Mouse (Mus musculus) liver, embryonic 14.5 days (tissue): ENCODE measurements at regions not wholly inside any gene's neighbourhood (a gene's known extent, or its start where the extent isn't known, plus 50 kb on each side); places are given as distances from the start of the nearest gene placed in this dataset.

ENCODE experiments used
- ATAC-seq: fragments of 200-750 bp; cut with Nextera tagmentation; 2 replicates; pipeline ENCODE4 v1.8.0; 2017; ENCODE audit warnings: moderate number of reproducible peaks, mild to moderate bottlenecking, moderate library complexity; ENCODE audit not compliant: insufficient read depth
- DNase-seq, 3 experiments: peaks; one replicate each; pipeline ENCODE4 v3.0.0-alpha.2; 2012 to 2013; ENCODE audit warnings: low read depth in 3 of 3, low spot score in 3 of 3
- H3K27ac ChIP-seq: fragments of 300-500 bp; sonication (generic); 2 replicates; pipeline ENCODE4 v1.5.1; 2014; ENCODE audit warnings: moderate library complexity, mild to moderate bottlenecking, control low read depth, inconsistent platforms
- H3K27me3 ChIP-seq: fragments of 300-500 bp; sonication (generic); 2 replicates; pipeline ENCODE4 v1.6.1; 2014; ENCODE audit warnings: mild to moderate bottlenecking, low read length, moderate library complexity; ENCODE audit not compliant: control insufficient read depth, insufficient read depth
- H3K36me3 ChIP-seq: fragments of 300-500 bp; sonication (generic); replicated peaks from 2 replicates; pipeline ENCODE4 v1.6.1; 2014; ENCODE audit warnings: low read depth; ENCODE audit not compliant: control insufficient read depth, insufficient read depth
- H3K4me1 ChIP-seq, 2 experiments: fragments of 200-500 bp in 1 of 2; fragments of 300-500 bp in 1 of 2; sonication (generic) in 1 of 2; replicated peaks; 2 replicates each; pipeline ENCODE4 v1.6.1; 2012 to 2014; ENCODE audit warnings: antibody characterized with exemption in 1 of 2, inconsistent platforms in 1 of 2, low read length in 1 of 2; ENCODE audit not compliant: control insufficient read depth in 2 of 2, insufficient read depth in 2 of 2
- H3K4me2 ChIP-seq: fragments of 300-500 bp; sonication (generic); 2 replicates; pipeline ENCODE4 v1.6.1; 2014; ENCODE audit warnings: low read depth, mild to moderate bottlenecking, control low read depth, moderate library complexity
- H3K4me3 ChIP-seq, 2 experiments: fragments of 200-500 bp in 1 of 2; fragments of 300-500 bp in 1 of 2; sonication (generic) in 1 of 2; 2 replicates each; pipeline ENCODE4 v1.5.1; 2012 to 2014; ENCODE audit warnings: low read depth in 2 of 2, low read length in 2 of 2, mild to moderate bottlenecking in 2 of 2, control low read depth in 1 of 2, inconsistent platforms in 1 of 2, moderate library complexity in 1 of 2; ENCODE audit not compliant: insufficient read depth in 1 of 2
- H3K9ac ChIP-seq: fragments of 300-500 bp; sonication (generic); replicated peaks from 2 replicates; pipeline ENCODE4 v1.6.1; 2014; ENCODE audit warnings: mild to moderate bottlenecking, control low read depth, moderate library complexity
- H3K9me3 ChIP-seq: fragments of 300-500 bp; sonication (generic); 2 replicates; pipeline ENCODE4 v1.6.1; 2016; ENCODE audit warnings: low read length, mixed read lengths; ENCODE audit not compliant: control insufficient read depth
- CTCF ChIP-seq: IDR thresholded peaks from 2 replicates; pipeline ENCODE4 v1.5.1; 2016; ENCODE audit warnings: antibody characterized with exemption, low read depth, control low read depth
- EP300 ChIP-seq: IDR thresholded peaks from 2 replicates; pipeline ENCODE4 v1.6.1; 2016; ENCODE audit warnings: antibody characterized with exemption, low read depth
- whole genome bisulfite sequencing: fragments of 180-500 bp; shearing (Covaris S2); extraction: QIAGEN DNeasy Blood & Tissue Kit; methylation state at CpG from one replicate; pipeline ENCODE4 v1.1.7; 2014; ENCODE audit not compliant: insufficient replicate concordance; 5-methylcytosine and 5-hydroxymethylcytosine counted together

- Histone ChIP-seq H3K27me3 (no peaks in the 10 kb centered on the region), H3K27ac (no peak overlapping the region), H3K36me3 (no peaks in the 10 kb centered on the region), H3K4me1 (no peaks in the 10 kb centered on the region), H3K4me3 (no peak overlapping the region), H3K9me3 (no peaks in the 10 kb centered on the region), H3K4me2 (no peak overlapping the region), H3K9ac (no peak overlapping the region)
- no peak for ATAC-seq
- no peak for TF ChIP-seq EP300
- no peak for TF ChIP-seq CTCF
- WGBS, result 34% methylated on average over 3 of the region's 3 CpGs
- DNase-seq, result no peak
These were observed 141.4 kb downstream of the Pdcd6ip start for GRCm38 (mm10) chr9:113566620-113567019.

DNA sequence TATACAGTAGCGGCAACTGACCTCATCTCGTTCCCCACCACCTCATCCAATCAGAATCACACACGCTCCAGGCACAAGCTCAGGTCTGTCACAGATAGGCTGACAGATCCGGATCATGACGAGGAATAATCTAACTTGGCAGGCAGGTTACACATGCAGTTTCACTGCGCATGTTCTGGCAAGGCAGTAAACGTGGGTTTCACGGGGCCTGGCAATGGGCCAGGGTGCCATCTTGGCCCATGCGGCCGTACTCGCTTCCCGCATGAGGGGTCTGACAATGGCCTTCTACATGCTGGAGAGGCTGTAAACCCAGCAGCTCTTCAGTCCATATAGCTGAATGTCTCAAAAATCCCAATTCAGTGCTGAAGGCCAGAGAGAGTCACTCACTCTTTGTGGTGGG lies 154.1 kb downstream of the Pdcd6ip start:
- H3K27ac ChIP-seq, result no peak overlapping the region
- H3K27me3 ChIP-seq, result no peaks in the 10 kb centered on the region
- no peaks in the 10 kb centered on the region for H3K36me3 ChIP-seq
- H3K9ac ChIP-seq, result no peak overlapping the region
- H3K4me2 ChIP-seq, result no peak overlapping the region
- WGBS, result 77% methylated on average over 12 of the region's 12 CpGs
- DNase-seq, result no peak
- no peaks in the 10 kb centered on the region for H3K4me1 ChIP-seq
- no peak overlapping the region for H3K4me3 ChIP-seq
- no peaks in the 10 kb centered on the region for H3K9me3 ChIP-seq
- no peak for TF ChIP-seq CTCF
- ATAC-seq, result no peak

- H3K27me3 ChIP-seq, result no peaks in the 10 kb centered on the region
- no peaks in the 10 kb centered on the region for H3K9me3 ChIP-seq
- DNase-seq (no peak), ATAC-seq (no peak)
- no peak overlapping the region for H3K27ac ChIP-seq
- no peak overlapping the region for H3K4me3 ChIP-seq
- no peak for TF ChIP-seq EP300
- TF ChIP-seq CTCF, result no peak
- 60% methylated on average over 3 of the region's 3 CpGs for WGBS
- H3K36me3 ChIP-seq, result no peaks in the 10 kb centered on the region
- H3K4me2 ChIP-seq, result no peak overlapping the region
- no peaks in the 10 kb centered on the region for H3K4me1 ChIP-seq
- H3K9ac ChIP-seq, result no peak overlapping the region
These were observed 160.6 kb downstream of the Pdcd6ip start for GRCm38 (mm10) chr9:113547458-113547857.

- TF ChIP-seq EP300 (no peak), CTCF (peak; percentile 55)
- H3K4me2 ChIP-seq, result no peak overlapping the region
- no peaks in the 10 kb centered on the region for H3K9me3 ChIP-seq
- 69% methylated on average over 2 of the region's 2 CpGs for WGBS
- no peaks in the 10 kb centered on the region for H3K36me3 ChIP-seq
- H3K27me3 ChIP-seq, result no peaks in the 10 kb centered on the region
- H3K27ac ChIP-seq, result no peak overlapping the region
- DNase-seq, result peak in 2 of 3 experiments; percentile 1 to 2
- ATAC-seq, result no peak
- H3K4me3 ChIP-seq, result no peak overlapping the region
- H3K4me1 ChIP-seq, result no peaks in the 10 kb centered on the region
- H3K9ac ChIP-seq, result no peak overlapping the region
These were observed 179.5 kb downstream of the Pdcd6ip start for GRCm38 (mm10) chr9:113528586-113528985.

- ATAC-seq (no peak), DNase-seq (no peak)
- Histone ChIP-seq H3K4me3 (no peak overlapping the region), H3K27ac (no peak overlapping the region), H3K4me1 (no peaks in the 10 kb centered on the region), H3K36me3 (no peaks in the 10 kb centered on the region), H3K27me3 (no peaks in the 10 kb centered on the region), H3K9me3 (no peaks in the 10 kb centered on the region), H3K4me2 (no peak overlapping the region), H3K9ac (no peak overlapping the region)
- 29% methylated on average over 3 of the region's 3 CpGs for WGBS
- TF ChIP-seq EP300 (no peak), CTCF (no peak)
These were observed 183.8 kb downstream of the Pdcd6ip start for GRCm38 (mm10) chr9:113524307-113524706.

DNA sequence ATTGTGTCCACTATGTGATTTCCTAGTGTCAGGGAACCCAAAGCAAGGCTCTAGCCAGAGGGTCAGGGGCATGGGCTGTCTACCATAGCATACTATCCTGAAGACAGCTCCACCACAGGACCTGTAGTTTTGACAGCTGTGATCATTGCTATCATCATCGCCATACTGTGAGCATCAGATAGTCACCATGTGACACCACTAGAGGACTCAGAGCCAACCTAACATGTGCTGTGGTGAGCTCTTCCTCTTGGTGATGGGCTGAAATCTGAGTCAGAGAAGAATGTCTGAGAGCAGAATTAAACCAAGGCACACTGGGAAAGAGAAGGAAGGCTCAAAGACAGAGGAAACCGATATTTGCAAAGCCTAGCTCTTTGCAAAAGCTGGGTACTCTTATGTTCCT lies 184.9 kb downstream of the Pdcd6ip start:
- ATAC-seq (no peak), DNase-seq (no peak)
- H3K27ac ChIP-seq, result no peak overlapping the region
- no peaks in the 10 kb centered on the region for H3K36me3 ChIP-seq
- H3K27me3 ChIP-seq, result no peaks in the 10 kb centered on the region
- H3K9ac ChIP-seq, result no peak overlapping the region
- WGBS, result 66% methylated on average over 2 of the region's 2 CpGs
- TF ChIP-seq CTCF, result no peak
- no peak for TF ChIP-seq EP300
- H3K4me3 ChIP-seq, result no peak overlapping the region
- no peaks in the 10 kb centered on the region for H3K9me3 ChIP-seq
- no peak overlapping the region for H3K4me2 ChIP-seq
- H3K4me1 ChIP-seq, result no peaks in the 10 kb centered on the region
